Mouse (Mus musculus): ENCODE measurements around the gene Dgkz. TPM values are rescaled to one million over a fixed set of nuclear protein-coding genes. Genes with fewer than 3 reads are reported as not detected.

The Dgkz gene
- polyA plus RNA-seq, 1 experiment from 2014 or later, result 21.2 TPM

- Histone ChIP-seq H3K36me3 (replicated peaks) (no peaks in the 10 kb centered on the region), H3K9me3 (replicated peaks) (no peaks in the 10 kb centered on the region), H3K4me3 (replicated peaks) (no peak overlapping the region), H3K27ac (replicated peaks) (no peak overlapping the region), H3K9ac (no peak overlapping the region), H3K4me1 (replicated peaks) (peaks cover 12% of the 10 kb centered on the region), H3K4me2 (no peak overlapping the region), H3K27me3 (peaks cover 4% of the 10 kb centered on the region; the same call in 1 of the 2 replicates)
- no peak for ATAC-seq (ENCODE audit: insufficient read depth)
These were observed 14.1 kb upstream of the Dgkz start for GRCm38 (mm10) chr2:91989750-91990149.

GRCm38 (mm10) chr2:91987542-91987941 lies 11.9 kb upstream of the Dgkz start:
- no peaks in the 10 kb centered on the region for H3K27me3 ChIP-seq
- peaks cover 21% of the 10 kb centered on the region for H3K4me1 ChIP-seq (replicated peaks)
- H3K9me3 ChIP-seq (replicated peaks), result no peaks in the 10 kb centered on the region
- no peak for ATAC-seq (ENCODE audit: insufficient read depth)
- H3K4me2 ChIP-seq, result no peak overlapping the region
- H3K9ac ChIP-seq, result no peak overlapping the region
- no peaks in the 10 kb centered on the region for H3K36me3 ChIP-seq (replicated peaks)
- H3K4me3 ChIP-seq (replicated peaks), result no peak overlapping the region
- no peak overlapping the region for H3K27ac ChIP-seq (replicated peaks)
- WGBS (ENCODE audit: insufficient replicate concordance), result 6% methylated on average over 3 of the region's 3 CpGs

GRCm38 (mm10) chr2:91986071-91986470 lies 10.4 kb upstream of the Dgkz start:
- Histone ChIP-seq H3K9ac (no peak overlapping the region), H3K4me2 (no peak overlapping the region), H3K4me3 (replicated peaks) (no peak overlapping the region), H3K27me3 (0 out of 2 replicates have a peak, but pooled peaks cover 2% of the 10 kb centered on the region), H3K4me1 (replicated peaks) (peaks cover 21% of the 10 kb centered on the region), H3K27ac (replicated peaks) (no peak overlapping the region; the same call in 1 of the 2 replicates), H3K9me3 (replicated peaks) (no peaks in the 10 kb centered on the region), H3K36me3 (replicated peaks) (no peaks in the 10 kb centered on the region)
- 0 out of 2 replicates have a peak, but pooled peaks have one; percentile 21 for ATAC-seq (ENCODE audit: insufficient read depth)
- WGBS (ENCODE audit: insufficient replicate concordance), result 6% methylated on average over 5 of the region's 5 CpGs

- Histone ChIP-seq H3K36me3 (replicated peaks) (no peaks in the 10 kb centered on the region), H3K27me3 (0 out of 2 replicates have a peak, but pooled peaks cover 5% of the 10 kb centered on the region), H3K4me1 (replicated peaks) (peaks cover 21% of the 10 kb centered on the region), H3K4me3 (replicated peaks) (0 out of 2 replicates have a peak overlapping the region, but pooled peaks have one; percentile 14), H3K9me3 (replicated peaks) (no peaks in the 10 kb centered on the region), H3K27ac (replicated peaks) (peak overlapping the region; percentile 33), H3K4me2 (peak overlapping the region; percentile 55; the same call in 1 of the 2 replicates), H3K9ac (no peak overlapping the region)
- ATAC-seq (ENCODE audit: insufficient read depth), result no peak; the same call in 1 of the 2 replicates
- WGBS (ENCODE audit: insufficient replicate concordance), result 39% methylated on average over 9 of the region's 9 CpGs
These were observed 9.4 kb upstream of the Dgkz start for GRCm38 (mm10) chr2:91984906-91985525.

GRCm38 (mm10) chr2:91984439-91984838 lies 8.8 kb upstream of the Dgkz start:
- H3K4me2 ChIP-seq, result peak overlapping the region; percentile 55
- H3K4me1 ChIP-seq (replicated peaks), result peaks cover 21% of the 10 kb centered on the region
- 0 out of 2 replicates have a peak overlapping the region, but pooled peaks have one; percentile 14 for H3K4me3 ChIP-seq (replicated peaks)
- 2% methylated on average over 9 of the region's 13 CpGs for WGBS (ENCODE audit: insufficient replicate concordance)
- peak overlapping the region; percentile 61; the same call in 1 of the 2 replicates for H3K27ac ChIP-seq (replicated peaks)
- H3K9ac ChIP-seq, result no peak overlapping the region
- peaks cover 5% of the 10 kb centered on the region; the same call in 1 of the 2 replicates for H3K27me3 ChIP-seq
- no peaks in the 10 kb centered on the region for H3K36me3 ChIP-seq (replicated peaks)
- H3K9me3 ChIP-seq (replicated peaks), result no peaks in the 10 kb centered on the region
- ATAC-seq (ENCODE audit: insufficient read depth), result peak; percentile 83

GRCm38 (mm10) chr2:91980830-91981229 lies 5.2 kb upstream of the Dgkz start:
- H3K9me3 ChIP-seq (replicated peaks), result no peaks in the 10 kb centered on the region
- peaks cover 26% of the 10 kb centered on the region for H3K4me1 ChIP-seq (replicated peaks)
- WGBS (ENCODE audit: insufficient replicate concordance), result 50% methylated on average over 5 of the region's 5 CpGs
- H3K4me2 ChIP-seq, result no peak overlapping the region
- H3K27me3 ChIP-seq, result peaks cover 41% of the 10 kb centered on the region
- no peaks in the 10 kb centered on the region for H3K36me3 ChIP-seq (replicated peaks)
- H3K9ac ChIP-seq, result no peak overlapping the region
- H3K4me3 ChIP-seq (replicated peaks), result no peak overlapping the region
- no peak for ATAC-seq (ENCODE audit: insufficient read depth)
- no peak overlapping the region for H3K27ac ChIP-seq (replicated peaks)

- Histone ChIP-seq H3K4me3 (replicated peaks) (no peak overlapping the region), H3K27ac (replicated peaks) (no peak overlapping the region), H3K4me1 (replicated peaks) (peaks cover 30% of the 10 kb centered on the region), H3K27me3 (peaks cover 47% of the 10 kb centered on the region), H3K4me2 (no peak overlapping the region), H3K36me3 (replicated peaks) (no peaks in the 10 kb centered on the region), H3K9me3 (replicated peaks) (no peaks in the 10 kb centered on the region), H3K9ac (no peak overlapping the region)
- 41% methylated on average over 4 of the region's 4 CpGs for WGBS (ENCODE audit: insufficient replicate concordance)
- ATAC-seq (ENCODE audit: insufficient read depth), result no peak
These were observed 4.6 kb upstream of the Dgkz start for GRCm38 (mm10) chr2:91980245-91980644.

- Histone ChIP-seq H3K27ac (replicated peaks) (no peak overlapping the region), H3K4me2 (no peak overlapping the region), H3K4me3 (replicated peaks) (no peak overlapping the region), H3K36me3 (replicated peaks) (no peaks in the 10 kb centered on the region), H3K9ac (no peak overlapping the region), H3K9me3 (replicated peaks) (no peaks in the 10 kb centered on the region), H3K27me3 (peaks cover 64% of the 10 kb centered on the region), H3K4me1 (replicated peaks) (peaks cover 17% of the 10 kb centered on the region)
- ATAC-seq (ENCODE audit: insufficient read depth), result no peak
- WGBS (ENCODE audit: insufficient replicate concordance), result 15% methylated on average over 2 of the region's 2 CpGs
These were observed 2.9 kb upstream of the Dgkz start for GRCm38 (mm10) chr2:91978547-91978946.

- H3K36me3 ChIP-seq (replicated peaks), result no peaks in the 10 kb centered on the region
- no peak for ATAC-seq (ENCODE audit: insufficient read depth)
- H3K4me2 ChIP-seq, result no peak overlapping the region
- peaks cover 17% of the 10 kb centered on the region for H3K4me1 ChIP-seq (replicated peaks)
- H3K4me3 ChIP-seq (replicated peaks), result no peak overlapping the region
- WGBS (ENCODE audit: insufficient replicate concordance), result 36% methylated on average over 4 of the region's 4 CpGs
- peaks cover 70% of the 10 kb centered on the region for H3K27me3 ChIP-seq
- no peak overlapping the region for H3K27ac ChIP-seq (replicated peaks)
- no peaks in the 10 kb centered on the region for H3K9me3 ChIP-seq (replicated peaks)
- no peak overlapping the region for H3K9ac ChIP-seq
These were observed 2.3 kb upstream of the Dgkz start for GRCm38 (mm10) chr2:91977960-91978359.

- WGBS (ENCODE audit: insufficient replicate concordance), result 47% methylated on average over 7 of the region's 7 CpGs
- Histone ChIP-seq H3K4me1 (replicated peaks) (peaks cover 33% of the 10 kb centered on the region), H3K9me3 (replicated peaks) (no peaks in the 10 kb centered on the region), H3K36me3 (replicated peaks) (no peaks in the 10 kb centered on the region), H3K4me3 (replicated peaks) (no peak overlapping the region), H3K27ac (replicated peaks) (no peak overlapping the region), H3K4me2 (no peak overlapping the region), H3K27me3 (peaks cover 99% of the 10 kb centered on the region), H3K9ac (no peak overlapping the region)
- no peak for ATAC-seq (ENCODE audit: insufficient read depth)
These were observed 2.1 kb downstream of the Dgkz start for GRCm38 (mm10) chr2:91973416-91974135.

- ATAC-seq (ENCODE audit: insufficient read depth), result peak; percentile 47; the same call in 1 of the 2 replicates
- Histone ChIP-seq H3K9me3 (replicated peaks) (no peaks in the 10 kb centered on the region), H3K36me3 (replicated peaks) (no peaks in the 10 kb centered on the region), H3K4me3 (replicated peaks) (no peak overlapping the region), H3K27ac (replicated peaks) (peak overlapping the region; percentile 68), H3K4me1 (replicated peaks) (peaks cover 33% of the 10 kb centered on the region), H3K4me2 (peak overlapping the region; percentile 44), H3K9ac (no peak overlapping the region), H3K27me3 (peaks cover 97% of the 10 kb centered on the region)
- 10% methylated on average over 13 of the region's 13 CpGs for WGBS (ENCODE audit: insufficient replicate concordance)
These were observed 3.5 kb downstream of the Dgkz start for GRCm38 (mm10) chr2:91972121-91972566.
